Mouse (Mus musculus) CH12.LX (cell line): Measurements from ENCODE around the gene Stam. TPM values are rescaled to one million over a fixed set of nuclear protein-coding genes. Genes with fewer than 3 reads are reported as not detected.

Experiments
- DNase-seq: peaks from one replicate; pipeline ENCODE4 v3.0.0-alpha.2; 2013; ENCODE audit errors: extremely low read depth
- H3K27ac ChIP-seq: 2 replicates; pipeline ENCODE4 v1.5.1; 2012; ENCODE audit warnings: low read depth, mild to moderate bottlenecking, control low read depth, moderate library complexity; ENCODE audit not compliant: insufficient read depth
- H3K27me3 ChIP-seq: replicated peaks from 2 replicates; pipeline ENCODE3; 2012; ENCODE audit warnings: inconsistent platforms
- H3K36me3 ChIP-seq, 2 experiments: replicated peaks in 1 of 2; 2 replicates each; pipeline versions ENCODE3 to v1.6.1; 2012; ENCODE audit warnings: inconsistent platforms in 1 of 2, low read length in 1 of 2, mild to moderate bottlenecking in 1 of 2, mixed read lengths in 1 of 2, moderate library complexity in 1 of 2; ENCODE audit not compliant: control insufficient read depth in 1 of 2, insufficient read depth in 1 of 2
- H3K4me1 ChIP-seq, 2 experiments: 2 replicates each; pipeline ENCODE4 v1.6.1; 2012; ENCODE audit warnings: inconsistent platforms in 1 of 2, moderate library complexity in 1 of 2; ENCODE audit not compliant: insufficient read depth in 2 of 2, control insufficient read depth in 1 of 2
- H3K4me2 ChIP-seq: 2 replicates; pipeline ENCODE4 v1.6.1; 2012; ENCODE audit warnings: low read depth, mild to moderate bottlenecking, control low read depth; ENCODE audit not compliant: poor library complexity, insufficient read depth, severe bottlenecking
- H3K4me3 ChIP-seq, 3 experiments: fragments of 150-350 bp in 1 of 3; sonication (generic) in 1 of 3; replicated peaks in 1 of 3; 2 replicates each; pipeline versions ENCODE3 to v1.5.1; 2011 to 2012; ENCODE audit warnings: low read depth in 2 of 3, low read length in 2 of 3, mild to moderate bottlenecking in 2 of 3, moderate library complexity in 2 of 3, control low read depth in 1 of 3, improper control_type of control experiment in 1 of 3, inconsistent platforms in 1 of 3, mixed read lengths in 1 of 3; ENCODE audit not compliant: poor library complexity in 1 of 3
- H3K79me2 ChIP-seq: replicated peaks from 2 replicates; pipeline ENCODE4 v1.6.1; 2012; ENCODE audit warnings: mild to moderate bottlenecking, moderate library complexity; ENCODE audit not compliant: control insufficient read depth, poor library complexity, insufficient read depth, severe bottlenecking; ENCODE audit errors: extremely low read depth
- H3K9ac ChIP-seq: 2 replicates; pipeline ENCODE4 v1.6.1; 2012; ENCODE audit warnings: low read depth, mild to moderate bottlenecking, control low read depth, moderate library complexity; ENCODE audit not compliant: insufficient read depth
- H3K9me3 ChIP-seq: replicated peaks from 2 replicates; pipeline ENCODE3; 2012; ENCODE audit warnings: low read length, inconsistent platforms, mixed read lengths
- BHLHE40 ChIP-seq: IDR thresholded peaks from 2 replicates; pipeline ENCODE4 v1.6.1; 2011; ENCODE audit warnings: mild to moderate bottlenecking, low read depth, low read length, improper control_type of control experiment
- CHD2 ChIP-seq: IDR thresholded peaks from 2 replicates; pipeline ENCODE4 v1.6.1; 2011; ENCODE audit warnings: low read length, improper control_type of control experiment
- CTCF ChIP-seq, 2 experiments: IDR thresholded peaks in 1 of 2; conservative IDR thresholded peaks in 1 of 2; 2 replicates each; pipeline ENCODE4 v1.5.1; 2011 to 2012; ENCODE audit warnings: low read depth in 2 of 2, low read length in 2 of 2, improper control_type of control experiment in 1 of 2, inconsistent platforms in 1 of 2, mild to moderate bottlenecking in 1 of 2, moderate library complexity in 1 of 2
- E2F4 ChIP-seq: IDR thresholded peaks from 2 replicates; pipeline ENCODE4 v1.6.1; 2011; ENCODE audit warnings: low read depth, low read length, improper control_type of control experiment; ENCODE audit not compliant: insufficient replicate concordance
- ETS1 ChIP-seq: conservative IDR thresholded peaks from 2 replicates; pipeline ENCODE4 v1.6.1; 2012; ENCODE audit warnings: low read depth, mild to moderate bottlenecking, inconsistent platforms, low read length, improper control_type of control experiment, moderate library complexity
- MAFK ChIP-seq: IDR thresholded peaks from 2 replicates; pipeline ENCODE4 v1.6.1; 2011; ENCODE audit warnings: low read length, improper control_type of control experiment; ENCODE audit not compliant: insufficient replicate concordance
- MYC ChIP-seq: IDR thresholded peaks from 2 replicates; pipeline ENCODE4 v1.6.1; 2011; ENCODE audit warnings: low read depth, mild to moderate bottlenecking, improper control_type of control experiment, low read length
- NRF1 ChIP-seq: IDR thresholded peaks from 2 replicates; pipeline ENCODE4 v1.6.1; 2014; ENCODE audit warnings: low read depth, mild to moderate bottlenecking, inconsistent platforms, low read length, improper control_type of control experiment, moderate library complexity
- PAX5 ChIP-seq: IDR thresholded peaks from 2 replicates; pipeline ENCODE4 v1.6.1; 2012; ENCODE audit warnings: low read length, inconsistent platforms, mixed read lengths
- POLR2A ChIP-seq: IDR thresholded peaks from 2 replicates; pipeline ENCODE4 v1.6.1; 2011; ENCODE audit warnings: low read depth, mild to moderate bottlenecking, improper control_type of control experiment, low read length
- POLR2AphosphoS2 ChIP-seq: IDR thresholded peaks from 2 replicates; pipeline ENCODE4 v1.6.1; 2011; ENCODE audit warnings: low read depth, low read length, improper control_type of control experiment
- SMC3 ChIP-seq: IDR thresholded peaks from 2 replicates; pipeline ENCODE4 v1.6.1; 2011; ENCODE audit warnings: low read depth, low read length, improper control_type of control experiment
- TBP ChIP-seq: conservative IDR thresholded peaks from 2 replicates; pipeline ENCODE4 v1.6.1; 2011; ENCODE audit warnings: low read depth, low read length, improper control_type of control experiment
- TCF12 ChIP-seq: IDR thresholded peaks from 2 replicates; pipeline ENCODE4 v1.6.1; 2014; ENCODE audit warnings: low read depth, mild to moderate bottlenecking, inconsistent platforms, low read length, improper control_type of control experiment
- UBTF ChIP-seq: IDR thresholded peaks from 2 replicates; pipeline ENCODE4 v1.6.1; 2012; ENCODE audit warnings: low read depth, mild to moderate bottlenecking, inconsistent platforms, low read length, improper control_type of control experiment, moderate library complexity
- USF2 ChIP-seq: conservative IDR thresholded peaks from 2 replicates; pipeline ENCODE4 v1.6.1; 2011; ENCODE audit warnings: low read depth, low read length, improper control_type of control experiment
- ZC3H11A ChIP-seq: IDR thresholded peaks from 2 replicates; pipeline ENCODE4 v1.6.1; 2012; ENCODE audit warnings: low read depth, mild to moderate bottlenecking, inconsistent platforms, low read length, improper control_type of control experiment
- ZKSCAN1 ChIP-seq: IDR thresholded peaks from 2 replicates; pipeline ENCODE4 v1.6.1; 2012; ENCODE audit warnings: low read depth, inconsistent platforms, low read length, improper control_type of control experiment, borderline replicate concordance
- ZMIZ1 ChIP-seq: IDR thresholded peaks from 2 replicates; pipeline ENCODE4 v1.6.1; 2012; ENCODE audit warnings: low read depth, mild to moderate bottlenecking, inconsistent platforms, low read length, improper control_type of control experiment
- dilution Hi-C: fragments of 300-500 bp; cut with MboI; formaldehyde crosslinking; loops from 2 replicates; pipeline ENCODE4 v1.14.3; 2020; ENCODE audit warnings: low sequenced_read_pairs; ENCODE audit not compliant: extremely low pct_unique_long_range_greater_than_20kb, extremely low pct_ligation_motif_present
- in situ Hi-C: fragments of 300-500 bp; cut with MboI; formaldehyde crosslinking; loops from 3 replicates; pipeline ENCODE4 v1.14.3; 2019; ENCODE audit warnings: low sequenced_read_pairs, low pct_ligation_motif_present, low pct_unique_long_range_greater_than_20kb, mixed read lengths
- polyA plus RNA-seq: library from polyadenylated mRNA; unstranded; fragments of >175 nt; gene quantifications from 2 replicates; pipeline ENCODE4 v1.2.1, GENCODE M21; 2012; ENCODE audit warnings: low read depth; ENCODE audit not compliant: insufficient read length
- total RNA-seq, 2 experiments: library from RNA; depleted of rRNA; stranded (reverse); fragments of 300-350 nt in 1 of 2; fragments of >200 nt in 1 of 2; gene quantifications; 2 replicates each; pipeline ENCODE4 v1.2.3; 2012 to 2014

Gene Stam
- total and polyA plus RNA-seq, 3 experiments = 13.5 to 21.4 (median 15.1) TPM

DNA sequence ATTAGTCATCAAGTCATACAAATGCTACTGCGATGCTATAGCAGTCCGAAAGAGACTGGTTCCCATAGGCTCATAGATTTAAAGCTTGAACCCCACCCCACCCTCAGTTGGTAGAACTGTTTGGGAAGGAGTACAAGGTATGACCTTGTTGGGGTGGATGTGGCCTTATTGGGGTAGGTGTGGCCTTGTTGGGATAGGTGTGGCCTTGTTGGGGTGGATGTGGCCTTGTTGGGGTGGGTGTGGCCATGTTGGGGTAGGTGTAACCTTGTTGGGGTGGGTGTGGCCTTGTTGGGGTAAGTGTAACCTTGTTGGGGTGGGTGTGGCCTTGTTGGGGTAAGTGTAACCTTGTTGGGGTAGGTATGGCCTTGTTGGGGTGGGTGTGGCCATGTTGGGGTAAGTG lies 32.6 kb upstream of the Stam start:
- Histone ChIP-seq H3K4me1 (no peaks in the 10 kb centered on the region), H3K9me3 (no peaks in the 10 kb centered on the region), H3K79me2 (no peaks in the 10 kb centered on the region), H3K4me3 (no peak overlapping the region), H3K4me2 (no peak overlapping the region), H3K9ac (no peak overlapping the region), H3K27ac (no peak overlapping the region), H3K36me3 (peaks cover 0 to 31% of the 10 kb centered on the region in 2 experiments), H3K27me3 (no peaks in the 10 kb centered on the region)
- TF ChIP-seq SMC3 (no peak), UBTF (no peak), MYC (no peak), E2F4 (no peak), TBP (no peak), POLR2AphosphoS2 (no peak), MAFK (no peak), BHLHE40 (no peak), POLR2A (no peak), USF2 (no peak)
- in situ Hi-C loops = loop anchor here (10.0 to 25.0 kb wide), 2 partner anchors 254 to 671 kb away; no protein-coding TSS in a partner anchor
- dilution Hi-C loops = no loop called here
- DNase-seq = no peak

DNA sequence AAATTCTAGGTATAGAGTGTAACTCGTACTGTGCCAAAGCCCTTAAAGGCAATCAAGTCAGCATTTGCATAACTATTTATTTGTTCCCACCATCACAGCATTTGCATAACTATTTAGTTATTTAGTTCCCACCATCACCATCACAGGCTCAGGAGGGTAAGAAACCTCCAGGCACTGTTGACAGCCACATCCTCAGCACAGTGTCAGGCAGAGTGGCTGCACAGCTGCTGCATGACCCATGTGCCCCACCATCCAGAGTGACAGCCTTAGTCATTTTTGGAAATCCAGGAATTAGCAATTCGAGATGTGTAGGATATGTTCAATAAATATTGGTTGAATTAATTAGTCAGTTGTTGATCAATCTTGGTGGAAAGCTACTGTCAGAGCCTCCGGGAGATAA lies 30.9 kb upstream of the Stam start:
- in situ Hi-C loops (loop anchor here (10.0 to 25.0 kb wide), 2 partner anchors 252 to 669 kb away; no protein-coding TSS in a partner anchor), dilution Hi-C loops (no loop called here)
- no peak overlapping the region for H3K9ac ChIP-seq
- peaks cover 0 to 28% of the 10 kb centered on the region in 2 experiments for H3K36me3 ChIP-seq
- TF ChIP-seq ZKSCAN1 (no peak), E2F4 (no peak)
- H3K4me2 ChIP-seq = no peak overlapping the region
- no peaks in the 10 kb centered on the region for H3K4me1 ChIP-seq
- no peak overlapping the region for H3K4me3 ChIP-seq
- no peak for DNase-seq
- H3K27ac ChIP-seq = no peak overlapping the region
- H3K27me3 ChIP-seq = no peaks in the 10 kb centered on the region
- H3K79me2 ChIP-seq = no peaks in the 10 kb centered on the region
- no peaks in the 10 kb centered on the region for H3K9me3 ChIP-seq

DNA sequence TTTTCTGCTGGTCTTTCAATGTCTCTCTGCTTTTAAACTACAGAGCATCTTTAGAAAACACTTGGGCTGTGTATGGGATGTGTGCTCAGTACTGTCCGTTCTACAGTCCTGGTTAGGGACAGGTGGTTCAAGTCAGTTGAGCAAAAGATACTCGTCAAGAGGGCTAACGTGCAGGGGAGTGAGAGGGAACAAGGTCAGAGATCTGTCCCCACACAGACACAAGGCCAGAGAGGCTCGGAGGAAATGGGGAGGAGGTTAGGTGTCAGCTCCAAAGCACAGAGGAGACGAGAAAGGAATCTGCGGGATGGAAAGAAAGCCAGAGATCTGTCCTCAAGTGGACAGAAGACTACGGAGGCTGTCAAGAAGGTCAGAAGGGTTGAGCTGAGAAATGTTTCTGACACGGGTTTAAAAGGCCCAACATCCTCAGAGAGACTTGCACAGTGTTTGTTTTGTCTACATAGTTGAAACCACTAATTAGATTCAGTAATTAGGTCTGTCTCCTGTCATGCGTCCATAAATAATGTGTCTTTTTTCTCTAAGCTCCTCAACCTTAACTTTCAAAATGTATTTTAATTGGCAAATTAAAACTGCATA lies 30.2 kb upstream of the Stam start:
- H3K4me1 ChIP-seq = no peaks in the 10 kb centered on the region
- peaks cover 0 to 28% of the 10 kb centered on the region in 2 experiments for H3K36me3 ChIP-seq
- H3K4me3 ChIP-seq = no peak overlapping the region
- DNase-seq = no peak
- no peaks in the 10 kb centered on the region for H3K9me3 ChIP-seq
- H3K27ac ChIP-seq = no peak overlapping the region
- H3K9ac ChIP-seq = no peak overlapping the region
- in situ Hi-C loops (loop anchor here (10.0 to 25.0 kb wide), 2 partner anchors 251 to 669 kb away; no protein-coding TSS in a partner anchor), dilution Hi-C loops (no loop called here)
- H3K79me2 ChIP-seq = no peaks in the 10 kb centered on the region
- no peaks in the 10 kb centered on the region for H3K27me3 ChIP-seq
- TF ChIP-seq MYC (no peak), CHD2 (no peak), PAX5 (no peak), ZC3H11A (no peak), BHLHE40 (no peak), ZMIZ1 (no peak), TCF12 (no peak), ETS1 (no peak), CTCF (conservative IDR thresholded peaks at IDR 0.05 in 1 of 2, IDR thresholded peaks at IDR 0.05 in 1 of 2; ENCODE audit: low read depth in 2 of 2, low read length in 2 of 2) (no peak), USF2 (no peak), E2F4 (no peak), NRF1 (no peak)
- TF ChIP-seq, all 38 proteins: peak for 0
- H3K4me2 ChIP-seq = no peak overlapping the region
